Mouse (Mus musculus): Measurements from ENCODE around the gene Gm20403. TPM values are rescaled to one million over a fixed set of nuclear protein-coding genes. Genes with fewer than 3 reads are reported as not detected.

The Gm20403 gene
- polyA plus RNA-seq (2014; fragmentation: Illumina TruSeq; extraction: RNeasy Lipid Tissue Mini Kit (QIAGEN cat#74804); ENCODE audit: low read depth, low replicate concordance) = not detected

GRCm38 (mm10) chr12:54986052-54986717 is at the start of gene Gm20403:
Gm20403 (minus strand) TSS chr12:54986529.

DNA sequence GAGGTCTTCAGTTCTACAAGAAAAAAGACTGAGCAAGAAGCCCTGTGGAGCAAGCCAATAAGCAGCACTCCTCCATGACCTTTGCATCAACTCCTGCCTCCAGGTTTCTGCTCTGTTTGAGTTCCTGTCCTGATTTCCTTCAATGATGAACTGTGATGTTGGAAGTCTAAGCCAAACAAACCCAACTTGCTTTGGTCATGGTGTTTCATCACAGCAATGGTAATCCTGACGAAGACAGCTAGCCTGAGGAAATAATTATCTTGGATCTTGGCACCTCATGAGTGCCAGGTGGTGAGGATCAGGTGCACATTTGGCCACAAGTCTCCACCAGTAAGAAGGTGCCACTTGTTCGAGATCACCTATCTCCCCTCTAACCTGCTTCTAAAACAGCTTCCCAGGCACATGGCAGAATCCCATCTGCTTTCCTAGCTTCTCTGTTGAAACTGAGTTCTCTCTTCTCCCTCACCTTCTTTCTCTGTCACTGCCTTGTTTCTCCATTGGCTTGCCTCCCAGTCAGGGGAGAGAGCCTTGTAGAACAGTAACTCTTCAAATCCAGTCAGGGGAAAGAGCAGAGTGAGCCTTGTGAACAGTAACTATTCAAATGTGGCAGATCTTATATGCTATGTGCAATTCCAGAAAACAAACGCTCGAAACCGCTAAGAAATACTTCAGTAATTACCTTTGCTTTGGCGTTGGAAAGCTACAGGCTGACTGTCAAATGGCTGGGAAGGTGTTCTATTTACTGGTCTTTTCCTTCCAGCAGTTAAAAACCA is 27.5 kb upstream of the Gm20403 start, which contains the start of gene Baz1a:
TSS of gene Baz1a (minus strand) at position 723 of the 773 bp plus-strand sequence.

Other genes starting within 250 kb of the Gm20403 start
- 180 TPM for gene Snx6, start 190.8 kb downstream of the Gm20403 start, polyA plus RNA-seq (2014; fragmentation: Illumina TruSeq; extraction: RNeasy Lipid Tissue Mini Kit (QIAGEN cat#74804); ENCODE audit: low read depth, low replicate concordance)
- 644 TPM for gene Cfl2, start 123.7 kb downstream of the Gm20403 start, polyA plus RNA-seq (2014; fragmentation: Illumina TruSeq; extraction: RNeasy Lipid Tissue Mini Kit (QIAGEN cat#74804); ENCODE audit: low read depth, low replicate concordance)
- gene Baz1a, start 27.8 kb upstream of the Gm20403 start, polyA plus RNA-seq (2014; fragmentation: Illumina TruSeq; extraction: RNeasy Lipid Tissue Mini Kit (QIAGEN cat#74804); ENCODE audit: low read depth, low replicate concordance) = 17.9 TPM
- 20.8 TPM for gene 2700097O09Rik, start 93.6 kb upstream of the Gm20403 start, polyA plus RNA-seq (2014; fragmentation: Illumina TruSeq; extraction: RNeasy Lipid Tissue Mini Kit (QIAGEN cat#74804); ENCODE audit: low read depth, low replicate concordance)
- gene Srp54a, start 93.7 kb upstream of the Gm20403 start, polyA plus RNA-seq (2014; fragmentation: Illumina TruSeq; extraction: RNeasy Lipid Tissue Mini Kit (QIAGEN cat#74804); ENCODE audit: low read depth, low replicate concordance) = 1,646 TPM
- not detected for gene Fam177a, start 137.9 kb upstream of the Gm20403 start, polyA plus RNA-seq (2014; fragmentation: Illumina TruSeq; extraction: RNeasy Lipid Tissue Mini Kit (QIAGEN cat#74804); ENCODE audit: low read depth, low replicate concordance)
- 13.2 TPM for gene Srp54b, start 168.6 kb upstream of the Gm20403 start, polyA plus RNA-seq (2014; fragmentation: Illumina TruSeq; extraction: RNeasy Lipid Tissue Mini Kit (QIAGEN cat#74804); ENCODE audit: low read depth, low replicate concordance)
- gene 1700047I17Rik2, start 213.1 kb upstream of the Gm20403 start, polyA plus RNA-seq (2014; fragmentation: Illumina TruSeq; extraction: RNeasy Lipid Tissue Mini Kit (QIAGEN cat#74804); ENCODE audit: low read depth, low replicate concordance) = 36.3 TPM
- 466 TPM for gene Srp54c, start 243.6 kb upstream of the Gm20403 start, polyA plus RNA-seq (2014; fragmentation: Illumina TruSeq; extraction: RNeasy Lipid Tissue Mini Kit (QIAGEN cat#74804); ENCODE audit: low read depth, low replicate concordance)